Mouse (Mus musculus) skeletal muscle tissue, adult 2 months (tissue): ENCODE measurements around the gene Gm10352.
"Not testable (repeated sequence)": the region's sequence is repeated elsewhere in the genome, so short reads cannot be mapped to it uniquely, and the experiment has no call there.

Experiments used
- DNase-seq: peaks from one replicate; pipeline ENCODE4 v3.0.0-alpha.2; 2012; ENCODE audit warnings: low read depth, low spot score

Gm10352 gene

GRCm38 (mm10) chrY:2900689-2901088 is at the start of gene Gm10352:
TSS of gene Gm10352 (plus strand) at chrY:2900989.
- not testable (repeated sequence) for DNase-seq

GRCm38 (mm10) chrY:2932282-2932681 is 31.5 kb downstream of the Gm10352 start, which contains the start of gene Gm29289:
TSS of gene Gm29289 (plus strand) at chrY:2932582.
- DNase-seq: not testable (repeated sequence)
